ENCODE assay signal across 21 mouse cellular contexts in the genomic region with DNA sequence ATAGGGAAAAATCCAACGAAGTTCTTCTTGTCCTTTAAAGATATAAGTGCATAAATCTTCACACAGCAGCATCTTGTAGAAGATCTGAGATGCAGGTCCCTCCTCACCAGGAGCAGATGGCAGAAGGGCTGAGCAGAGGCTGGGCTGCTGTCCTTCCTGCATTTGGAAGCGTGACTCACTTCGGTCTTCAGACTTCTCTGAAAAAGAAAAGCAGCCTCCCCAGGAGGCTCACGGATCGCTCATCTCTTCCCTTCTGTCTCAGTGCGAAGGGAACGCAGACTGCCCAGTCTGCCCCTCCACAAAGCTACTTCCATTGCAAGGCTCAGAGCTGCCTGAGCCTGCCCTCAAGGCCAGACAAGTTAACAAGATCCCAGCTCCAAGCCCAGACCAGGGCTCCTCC. TPM values are rescaled to one million over a fixed set of nuclear protein-coding genes. Genes with fewer than 3 reads are reported as not detected.
DNase-seq lines count a peak whose midpoint lies in the region; ATAC-seq lines count a peak whose summit lies in the region.
"Had no signal": no experiment of that assay in that cellular context is flagged by ENCODE, and none has a peak within 500 bp of the region (broad histone marks: within the 10 kb centered on the region; RNA-seq: fewer than 3 reads in every experiment).

No protein-coding gene starts in this region.

- peak overlapping the region; percentile 22; the same call in 1 of the 2 replicates for H3K9ac ChIP-seq in limb, embryonic 11.5 days (ENCODE audit: low read length)
- peak overlapping the region; percentile 31; the same call in 1 of the 2 replicates for H3K9ac ChIP-seq in limb, embryonic 13.5 days
- H3K9ac ChIP-seq: hindbrain, embryonic 13.5 days; intestine, embryonic 15.5 days; lung, embryonic 14.5 days had no signal

- no peak overlapping the region for H3K27ac ChIP-seq in limb, embryonic 11.5 days (replicated peaks; ENCODE audit: low read depth, low read length)
- H3K27ac ChIP-seq in limb, embryonic 10.5 days: no peak overlapping the region
- H3K27ac ChIP-seq in limb, embryonic 13.5 days: no peak overlapping the region
- H3K27ac ChIP-seq: heart, embryonic 10.5 days; hindbrain, embryonic 13.5 days; intestine, embryonic 15.5 days had no signal

- no peaks in the 10 kb centered on the region; the same call in 1 of the 2 replicates for H3K36me3 ChIP-seq in limb, embryonic 11.5 days (ENCODE audit: control insufficient read depth, insufficient read depth, low read length)
- H3K36me3 ChIP-seq in limb, embryonic 10.5 days: no peaks in the 10 kb centered on the region
- H3K36me3 ChIP-seq in limb, embryonic 13.5 days: no peaks in the 10 kb centered on the region
- H3K36me3 ChIP-seq: heart, embryonic 10.5 days; hindbrain, embryonic 13.5 days; intestine, embryonic 15.5 days had no signal

- no peaks in the 10 kb centered on the region for H3K9me3 ChIP-seq in limb, embryonic 11.5 days (ENCODE audit: control insufficient read depth, low read length)
- no peaks in the 10 kb centered on the region for H3K9me3 ChIP-seq in limb, embryonic 10.5 days (replicated peaks)
- H3K9me3 ChIP-seq in limb, embryonic 13.5 days: 0 out of 2 replicates have a peak, but pooled peaks cover 6% of the 10 kb centered on the region
- H3K9me3 ChIP-seq: heart, embryonic 10.5 days; hindbrain, embryonic 13.5 days; intestine, embryonic 15.5 days had no signal

- 26% methylated on average over 7 of the region's 7 CpGs for WGBS in limb, embryonic 11.5 days
- 32% methylated on average over 7 of the region's 7 CpGs for WGBS in limb, embryonic 10.5 days
- WGBS in limb, embryonic 13.5 days: 34% methylated on average over 7 of the region's 7 CpGs

- peak; percentile 93 for ATAC-seq in frontal cortex, adult (ENCODE audit: low TSS enrichment)
- no peak for ATAC-seq in limb, embryonic 11.5 days (ENCODE audit: insufficient number of reproducible peaks, low FRiP score, low TSS enrichment, low read depth)
- ATAC-seq in limb, embryonic 13.5 days (ENCODE audit: low FRiP score, low read depth): no peak
- ATAC-seq: intestine, embryonic 15.5 days had no signal

- no peak for DNase-seq in frontal cortex, postnatal 14 days (ENCODE audit: low spot score in 2 of 2)
- DNase-seq in limb, embryonic 11.5 days (ENCODE audit: low spot score): no peak
- DNase-seq in limb, embryonic 10.5 days (ENCODE audit: low spot score): no peak
- peak; percentile 86 for DNase-seq in telencephalon, adult 2 months (ENCODE audit: low read depth, low spot score)
- DNase-seq in spleen, postnatal 14 days (ENCODE audit: low spot score in 2 of 2): no peak
- no peak for DNase-seq in cerebellum, postnatal 14 days
- DNase-seq: adrenal gland, adult 2 months; cerebellum, adult 18-20 months; gastrocnemius, postnatal 36 days; heart, postnatal 10 days; kidney, postnatal 4 days; lung, embryonic 14.5 days; lung, postnatal 4 days; thymus, postnatal 25 days had no signal

- H3K27me3 ChIP-seq in limb, embryonic 11.5 days (ENCODE audit: control insufficient read depth, insufficient read depth, low read length): no peaks in the 10 kb centered on the region
- H3K27me3 ChIP-seq in limb, embryonic 10.5 days (ENCODE audit: low read depth, poor library complexity, severe bottlenecking): no peaks in the 10 kb centered on the region
- no peaks in the 10 kb centered on the region for H3K27me3 ChIP-seq in limb, embryonic 13.5 days
- H3K27me3 ChIP-seq: hindbrain, embryonic 13.5 days; intestine, embryonic 15.5 days had no signal

- H3K4me1 ChIP-seq in limb, embryonic 11.5 days (ENCODE audit: control insufficient read depth, insufficient read depth, low read length): no peaks in the 10 kb centered on the region
- peaks cover 11% of the 10 kb centered on the region for H3K4me1 ChIP-seq in limb, embryonic 10.5 days
- peaks cover 10% of the 10 kb centered on the region for H3K4me1 ChIP-seq in limb, embryonic 13.5 days

- no peak overlapping the region for H3K4me3 ChIP-seq in limb, embryonic 11.5 days (ENCODE audit: low read depth, low read length)
- H3K4me3 ChIP-seq in limb, embryonic 10.5 days: no peak overlapping the region
- H3K4me3 ChIP-seq in limb, embryonic 13.5 days: no peak overlapping the region
- H3K4me3 ChIP-seq: heart, embryonic 10.5 days; hindbrain, embryonic 13.5 days; intestine, embryonic 15.5 days had no signal

- H3K4me2 ChIP-seq in limb, embryonic 11.5 days (ENCODE audit: low read depth, severe bottlenecking): no peak overlapping the region
- no peak overlapping the region for H3K4me2 ChIP-seq in limb, embryonic 13.5 days (replicated peaks)
- H3K4me2 ChIP-seq: hindbrain, embryonic 13.5 days; intestine, embryonic 15.5 days; lung, embryonic 14.5 days; midbrain, embryonic 11.5 days had no signal

RNA-seq across cellular contexts. Expression of gene Oprd1, which starts 26.6 kb away (rescaled TPM):
- polyA plus RNA-seq in limb, embryonic 11.5 days (2014; fragmentation: Nextera tagmentation; extraction: Ambion mirVana): 0.09 TPM in 2 replicates
- polyA plus RNA-seq in limb, embryonic 10.5 days (2016; fragmentation: Nextera tagmentation; extraction: Ambion mirVana): 0.16 and 0.19 TPM in 2 replicates
- 0.31 and 0.43 TPM in 2 replicates for polyA plus RNA-seq in limb, embryonic 13.5 days (2015; fragmentation: Nextera tagmentation; extraction: Ambion mirVana)
- polyA plus RNA-seq: liver, adult 2 months had no signal

RNA-seq across cellular contexts. Expression of gene Ythdf2, which starts 41.2 kb away (rescaled TPM):
- 162 and 179 TPM in 2 replicates for polyA plus RNA-seq in limb, embryonic 11.5 days (2014; fragmentation: Nextera tagmentation; extraction: Ambion mirVana)
- polyA plus RNA-seq in limb, embryonic 10.5 days (2016; fragmentation: Nextera tagmentation; extraction: Ambion mirVana): 151 TPM in 2 replicates
- 126 and 127 TPM in 2 replicates for polyA plus RNA-seq in limb, embryonic 13.5 days (2015; fragmentation: Nextera tagmentation; extraction: Ambion mirVana)
